Mouse (Mus musculus): ENCODE results near the gene Trmt11. TPM values are rescaled to one million over a fixed set of nuclear protein-coding genes. Genes with fewer than 3 reads are reported as not detected.
"Not testable (repeated sequence)": the region's sequence is repeated elsewhere in the genome, so short reads cannot be mapped to it uniquely, and the experiment has no call there.

Trmt11 gene
- polyA plus RNA-seq, 1 experiment from 2014 or later: 27.7 TPM

DNA sequence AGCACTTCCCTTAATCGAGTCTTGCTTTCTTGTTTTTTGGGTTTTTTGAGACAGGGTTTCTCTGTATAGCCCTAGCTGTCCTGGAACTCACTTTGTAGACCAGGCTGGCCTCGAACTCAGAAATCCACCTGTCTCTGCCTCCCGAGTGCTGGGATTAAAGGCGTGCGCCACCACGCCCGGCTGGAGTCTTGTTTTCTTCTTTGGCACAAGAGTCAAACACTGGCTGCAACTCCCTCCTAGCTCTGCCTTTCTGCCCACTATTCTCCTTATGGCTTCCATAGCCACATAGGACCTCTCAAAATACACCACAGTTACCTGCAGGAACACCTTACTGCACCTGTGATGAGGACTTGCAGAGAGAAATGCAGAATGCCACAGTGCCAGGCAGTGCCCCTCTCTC is 64.6 kb downstream of the Trmt11 start:
- not testable (repeated sequence) for H3K9ac ChIP-seq (ENCODE audit: low read depth, low read length); H3K4me3 ChIP-seq (ENCODE audit: low read length); ATAC-seq; H3K4me1 ChIP-seq (ENCODE audit: control insufficient read depth, insufficient read depth, low read length); H3K4me2 ChIP-seq (ENCODE audit: low read depth, low read length); H3K9me3 ChIP-seq (ENCODE audit: control insufficient read depth, low read length); H3K36me3 ChIP-seq (ENCODE audit: control insufficient read depth, insufficient read depth, low read length); H3K27me3 ChIP-seq (replicated peaks; ENCODE audit: control insufficient read depth, insufficient read depth, low read length); H3K27ac ChIP-seq (ENCODE audit: low read length)
- WGBS: 97% methylated on average over 7 of the region's 7 CpGs

DNA sequence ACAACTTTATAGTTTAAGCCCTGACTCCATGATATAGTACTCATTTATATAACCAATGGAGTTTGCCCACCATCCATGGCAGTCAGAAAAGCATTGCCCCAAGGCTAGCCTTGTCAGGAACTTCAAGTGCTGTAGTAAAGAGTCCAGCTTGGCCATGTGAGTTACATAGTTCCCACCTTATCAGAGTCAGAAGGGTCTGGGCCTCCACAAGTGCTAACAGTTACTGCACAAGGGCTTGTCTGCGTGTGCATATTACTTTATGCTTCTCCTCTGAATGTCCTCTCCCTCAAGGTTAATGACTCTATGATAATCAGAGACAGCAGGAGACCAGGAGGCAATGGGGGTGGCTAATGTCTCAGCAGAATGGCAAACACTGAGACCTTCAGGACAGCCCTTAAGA is 73.4 kb downstream of the Trmt11 start:
- Histone ChIP-seq H3K36me3 (ENCODE audit: control insufficient read depth, insufficient read depth, low read length) (no peaks in the 10 kb centered on the region; the same call in 1 of the 2 replicates), H3K27me3 (replicated peaks; ENCODE audit: control insufficient read depth, insufficient read depth, low read length) (no peaks in the 10 kb centered on the region), H3K9me3 (ENCODE audit: control insufficient read depth, low read length) (no peaks in the 10 kb centered on the region), H3K27ac (ENCODE audit: low read length) (no peak overlapping the region), H3K4me1 (ENCODE audit: control insufficient read depth, insufficient read depth, low read length) (no peaks in the 10 kb centered on the region), H3K4me2 (ENCODE audit: low read depth, low read length) (no peak overlapping the region), H3K9ac (ENCODE audit: low read depth, low read length) (no peak overlapping the region), H3K4me3 (ENCODE audit: low read length) (no peak overlapping the region)
- ATAC-seq: peak; percentile 68; the same call in 1 of the 2 replicates
- WGBS: 72% methylated on average over 1 of the region's 1 CpGs

DNA sequence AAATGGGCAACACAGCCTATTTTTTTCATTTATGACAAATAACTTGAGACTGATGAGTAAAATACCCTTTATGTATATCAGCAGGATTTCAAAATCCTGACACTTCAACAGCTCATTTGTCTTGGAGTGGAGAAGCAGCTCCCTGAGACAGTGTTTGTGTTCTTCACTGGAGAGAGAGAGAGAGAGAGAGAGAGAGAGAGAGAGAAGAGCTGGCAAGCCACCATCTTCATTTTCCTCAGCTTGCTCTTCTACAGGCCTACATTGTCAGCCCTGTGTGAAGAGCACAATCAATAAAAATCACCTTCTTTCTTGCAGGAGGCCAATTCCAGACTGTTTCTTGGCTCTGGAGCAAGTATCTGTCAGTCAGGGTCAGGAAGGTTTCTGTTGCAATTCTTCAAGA is 78.8 kb downstream of the Trmt11 start:
- no peaks in the 10 kb centered on the region for H3K9me3 ChIP-seq (ENCODE audit: control insufficient read depth, low read length)
- H3K27me3 ChIP-seq (replicated peaks; ENCODE audit: control insufficient read depth, insufficient read depth, low read length): no peaks in the 10 kb centered on the region
- no peaks in the 10 kb centered on the region for H3K36me3 ChIP-seq (ENCODE audit: control insufficient read depth, insufficient read depth, low read length)
- no peaks in the 10 kb centered on the region for H3K4me1 ChIP-seq (ENCODE audit: control insufficient read depth, insufficient read depth, low read length)
- no peak overlapping the region for H3K4me3 ChIP-seq (ENCODE audit: low read length)
- H3K27ac ChIP-seq (ENCODE audit: low read length): no peak overlapping the region
- ATAC-seq: no peak
- H3K9ac ChIP-seq (ENCODE audit: low read depth, low read length): no peak overlapping the region
- H3K4me2 ChIP-seq (ENCODE audit: low read depth, low read length): no peak overlapping the region

DNA sequence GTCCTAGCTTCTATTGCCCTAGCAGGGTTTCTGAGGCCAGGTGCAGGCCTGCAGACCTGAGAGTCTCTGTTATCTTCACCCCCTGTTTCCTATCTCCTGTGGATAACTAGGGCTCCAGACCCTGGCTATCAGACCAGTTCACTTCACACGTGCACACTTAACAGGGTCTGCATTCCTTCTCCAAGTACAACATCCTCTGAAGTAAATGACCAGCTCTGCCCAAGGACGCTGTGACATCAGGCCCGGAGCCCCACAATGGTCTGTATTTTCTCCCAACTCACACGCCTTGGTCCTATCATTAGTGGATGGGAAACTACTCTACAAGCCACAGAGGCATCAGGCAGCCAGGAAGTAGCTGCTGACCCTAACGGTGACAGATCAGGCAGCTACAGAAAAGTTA is 81.4 kb downstream of the Trmt11 start:
- H3K36me3 ChIP-seq (ENCODE audit: control insufficient read depth, insufficient read depth, low read length): no peaks in the 10 kb centered on the region
- no peaks in the 10 kb centered on the region for H3K4me1 ChIP-seq (ENCODE audit: control insufficient read depth, insufficient read depth, low read length)
- H3K4me3 ChIP-seq (ENCODE audit: low read length): no peak overlapping the region
- WGBS: 75% methylated on average over 5 of the region's 5 CpGs
- H3K4me2 ChIP-seq (ENCODE audit: low read depth, low read length): no peak overlapping the region
- H3K9ac ChIP-seq (ENCODE audit: low read depth, low read length): no peak overlapping the region
- H3K27ac ChIP-seq (ENCODE audit: low read length): no peak overlapping the region
- no peak for ATAC-seq
- no peaks in the 10 kb centered on the region for H3K27me3 ChIP-seq (replicated peaks; ENCODE audit: control insufficient read depth, insufficient read depth, low read length)
- no peaks in the 10 kb centered on the region for H3K9me3 ChIP-seq (ENCODE audit: control insufficient read depth, low read length)

DNA sequence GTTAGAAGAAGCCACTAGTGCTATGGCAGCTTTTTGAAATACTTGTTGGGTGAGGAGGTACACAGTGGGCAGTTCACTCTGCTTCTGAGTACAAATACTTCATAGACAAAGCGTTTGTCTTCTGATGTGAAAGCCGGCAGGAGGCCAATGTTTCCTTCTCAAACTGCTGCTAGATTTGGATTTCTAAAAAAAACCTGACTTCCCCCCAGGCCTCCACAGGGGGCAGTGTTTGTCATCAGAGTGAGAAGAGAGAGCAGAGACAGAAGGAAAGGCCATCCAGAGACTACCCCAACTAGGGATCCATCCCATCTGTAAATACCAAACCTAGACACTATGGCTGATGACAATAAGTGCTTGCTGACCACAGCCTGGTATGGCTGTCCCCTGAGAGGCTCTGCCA is 83.3 kb downstream of the Trmt11 start:
- Histone ChIP-seq H3K9me3 (ENCODE audit: control insufficient read depth, low read length) (no peaks in the 10 kb centered on the region), H3K4me3 (ENCODE audit: low read length) (no peak overlapping the region), H3K9ac (ENCODE audit: low read depth, low read length) (no peak overlapping the region), H3K4me2 (ENCODE audit: low read depth, low read length) (no peak overlapping the region), H3K27ac (ENCODE audit: low read length) (no peak overlapping the region), H3K27me3 (replicated peaks; ENCODE audit: control insufficient read depth, insufficient read depth, low read length) (no peaks in the 10 kb centered on the region), H3K4me1 (ENCODE audit: control insufficient read depth, insufficient read depth, low read length) (no peaks in the 10 kb centered on the region), H3K36me3 (ENCODE audit: control insufficient read depth, insufficient read depth, low read length) (no peaks in the 10 kb centered on the region)
- WGBS: 53% methylated on average over 2 of the region's 2 CpGs
- ATAC-seq: no peak

DNA sequence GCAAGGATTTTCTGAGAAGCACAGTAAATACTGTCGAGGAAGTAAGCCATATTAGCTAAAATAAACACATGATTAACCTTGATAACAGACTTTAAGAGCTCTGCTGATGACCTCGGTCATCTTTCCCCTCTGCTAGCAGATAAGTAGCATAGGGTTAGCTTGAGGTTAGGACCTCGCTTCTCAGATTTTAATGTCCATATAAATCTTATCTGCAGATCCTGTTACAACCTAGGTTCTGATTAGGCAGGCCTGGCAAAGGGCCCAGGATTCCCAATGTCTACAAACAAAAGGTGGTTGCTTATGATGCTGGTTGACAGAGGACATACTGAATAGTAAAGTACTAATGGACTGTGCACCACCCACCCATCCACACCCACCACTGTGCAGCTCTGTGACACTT is 83.8 kb downstream of the Trmt11 start:
- Histone ChIP-seq H3K9me3 (ENCODE audit: control insufficient read depth, low read length) (no peaks in the 10 kb centered on the region), H3K4me1 (ENCODE audit: control insufficient read depth, insufficient read depth, low read length) (no peaks in the 10 kb centered on the region), H3K9ac (ENCODE audit: low read depth, low read length) (no peak overlapping the region), H3K4me2 (ENCODE audit: low read depth, low read length) (no peak overlapping the region), H3K27ac (ENCODE audit: low read length) (no peak overlapping the region), H3K27me3 (replicated peaks; ENCODE audit: control insufficient read depth, insufficient read depth, low read length) (no peaks in the 10 kb centered on the region), H3K36me3 (ENCODE audit: control insufficient read depth, insufficient read depth, low read length) (no peaks in the 10 kb centered on the region), H3K4me3 (ENCODE audit: low read length) (no peak overlapping the region)
- 27% methylated on average over 3 of the region's 3 CpGs for whole genome bisulfite sequencing
- no peak for ATAC-seq

DNA sequence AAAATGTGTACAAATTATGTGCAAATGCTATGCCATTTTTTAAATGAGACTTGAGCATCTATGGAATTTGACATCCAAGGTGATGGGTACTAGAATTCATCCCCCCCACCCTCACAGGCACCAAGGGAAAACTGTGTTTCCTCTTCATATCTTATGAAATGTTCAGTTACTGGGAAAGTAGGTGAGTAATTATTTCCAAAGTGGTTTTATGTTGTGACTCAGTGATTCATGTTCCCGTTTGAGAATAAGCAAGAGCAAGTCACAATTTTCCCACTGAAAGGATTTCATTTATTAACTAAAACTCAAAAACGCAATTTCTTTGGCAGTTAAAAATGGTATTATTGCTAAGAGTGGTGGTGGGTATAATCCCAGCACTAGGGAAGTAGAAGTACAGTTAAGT is 95.8 kb downstream of the Trmt11 start:
- Histone ChIP-seq H3K4me2 (ENCODE audit: low read depth, low read length) (no peak overlapping the region), H3K27me3 (replicated peaks; ENCODE audit: control insufficient read depth, insufficient read depth, low read length) (no peaks in the 10 kb centered on the region), H3K9me3 (ENCODE audit: control insufficient read depth, low read length) (no peaks in the 10 kb centered on the region), H3K27ac (ENCODE audit: low read length) (no peak overlapping the region), H3K36me3 (ENCODE audit: control insufficient read depth, insufficient read depth, low read length) (no peaks in the 10 kb centered on the region), H3K9ac (ENCODE audit: low read depth, low read length) (no peak overlapping the region), H3K4me1 (ENCODE audit: control insufficient read depth, insufficient read depth, low read length) (no peaks in the 10 kb centered on the region), H3K4me3 (ENCODE audit: low read length) (no peak overlapping the region)
- WGBS: 86% methylated on average over 2 of the region's 2 CpGs
- ATAC-seq: no peak

DNA sequence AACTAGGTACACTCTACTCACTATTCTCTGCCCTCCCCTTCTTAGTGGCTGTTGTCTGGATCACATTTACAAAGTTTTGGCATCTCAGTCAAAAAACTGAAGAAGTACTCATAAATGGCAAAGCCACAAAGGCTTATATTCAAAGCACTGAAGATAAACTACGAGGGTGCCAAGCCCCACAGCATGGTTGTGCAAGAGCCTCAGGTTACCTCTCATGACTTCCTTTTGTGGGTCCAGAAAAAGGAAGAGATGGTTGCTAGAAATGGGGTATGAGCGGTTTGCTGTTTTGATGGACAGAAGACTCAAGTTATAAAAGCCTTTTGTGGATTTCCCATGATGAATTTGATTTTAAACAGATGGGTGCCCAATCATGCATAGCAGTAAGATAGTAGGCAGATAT is 97.4 kb downstream of the Trmt11 start:
- Histone ChIP-seq H3K9ac (ENCODE audit: low read depth, low read length) (no peak overlapping the region), H3K4me1 (ENCODE audit: control insufficient read depth, insufficient read depth, low read length) (no peaks in the 10 kb centered on the region), H3K27me3 (replicated peaks; ENCODE audit: control insufficient read depth, insufficient read depth, low read length) (no peaks in the 10 kb centered on the region), H3K4me2 (ENCODE audit: low read depth, low read length) (no peak overlapping the region), H3K27ac (ENCODE audit: low read length) (no peak overlapping the region), H3K4me3 (ENCODE audit: low read length) (no peak overlapping the region), H3K9me3 (ENCODE audit: control insufficient read depth, low read length) (no peaks in the 10 kb centered on the region), H3K36me3 (ENCODE audit: control insufficient read depth, insufficient read depth, low read length) (no peaks in the 10 kb centered on the region)
- ATAC-seq: no peak
- 89% methylated on average over 2 of the region's 2 CpGs for WGBS

DNA sequence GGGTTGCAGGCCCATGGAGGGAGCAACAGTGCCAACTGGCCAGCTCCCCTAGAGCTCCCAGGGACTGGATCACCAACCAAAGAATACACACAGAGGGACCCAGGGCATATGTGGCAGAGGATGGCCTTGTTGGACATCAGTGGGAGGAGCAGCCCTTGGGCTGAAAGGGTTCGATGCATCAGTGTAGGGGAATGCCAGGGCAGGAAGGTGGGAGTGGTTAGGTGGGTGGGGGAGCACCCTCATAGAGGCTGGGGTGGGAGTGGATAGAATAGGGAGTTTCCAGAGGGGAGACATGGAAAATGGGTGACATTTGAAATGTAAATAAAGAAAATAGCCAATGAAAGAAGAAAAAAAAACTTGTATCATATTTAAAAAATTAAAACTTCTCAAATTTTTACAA is 97.8 kb downstream of the Trmt11 start:
- WGBS: 90% methylated on average over 1 of the region's 1 CpGs

DNA sequence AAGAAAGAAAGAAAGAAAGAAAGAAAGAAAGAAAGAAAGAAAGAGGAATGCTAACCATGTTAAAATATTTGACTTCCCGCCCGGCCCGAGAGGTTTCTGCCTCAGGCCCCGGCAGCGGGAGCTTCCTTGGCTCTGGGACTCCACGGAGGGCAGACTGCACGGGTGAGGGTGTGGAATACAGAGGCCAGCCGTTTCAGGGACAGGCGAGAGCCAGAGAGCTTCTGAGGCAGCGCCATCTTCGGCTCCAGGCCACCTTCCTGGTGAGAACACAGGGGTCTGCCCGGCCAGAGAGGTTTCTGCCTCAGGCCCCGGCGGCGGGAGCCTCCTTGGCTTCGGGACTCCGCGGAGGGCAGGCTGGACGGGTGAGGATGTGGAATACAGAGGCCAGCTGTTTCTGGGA is 102.3 kb downstream of the Trmt11 start:
- WGBS: 75% methylated on average over 19 of the region's 19 CpGs
- not testable (repeated sequence) for H3K27me3 ChIP-seq (replicated peaks; ENCODE audit: control insufficient read depth, insufficient read depth, low read length); H3K36me3 ChIP-seq (ENCODE audit: control insufficient read depth, insufficient read depth, low read length); H3K4me1 ChIP-seq (ENCODE audit: control insufficient read depth, insufficient read depth, low read length); H3K9me3 ChIP-seq (ENCODE audit: control insufficient read depth, low read length); H3K4me3 ChIP-seq (ENCODE audit: low read length); H3K9ac ChIP-seq (ENCODE audit: low read depth, low read length); ATAC-seq; H3K27ac ChIP-seq (ENCODE audit: low read length); H3K4me2 ChIP-seq (ENCODE audit: low read depth, low read length)

More for the DNA sequence above, 97.8 kb downstream of the Trmt11 start:
- Histone ChIP-seq H3K4me1 (ENCODE audit: control insufficient read depth, insufficient read depth, low read length) (no peaks in the 10 kb centered on the region), H3K36me3 (ENCODE audit: control insufficient read depth, insufficient read depth, low read length) (no peaks in the 10 kb centered on the region), H3K27me3 (replicated peaks; ENCODE audit: control insufficient read depth, insufficient read depth, low read length) (no peaks in the 10 kb centered on the region), H3K27ac (ENCODE audit: low read length) (no peak overlapping the region), H3K9ac (ENCODE audit: low read depth, low read length) (no peak overlapping the region), H3K4me3 (ENCODE audit: low read length) (no peak overlapping the region), H3K4me2 (ENCODE audit: low read depth, low read length) (no peak overlapping the region), H3K9me3 (ENCODE audit: control insufficient read depth, low read length) (no peaks in the 10 kb centered on the region)
- ATAC-seq: no peak
